Mouse (Mus musculus): ENCODE results near the gene Slc38a1.

DNA sequence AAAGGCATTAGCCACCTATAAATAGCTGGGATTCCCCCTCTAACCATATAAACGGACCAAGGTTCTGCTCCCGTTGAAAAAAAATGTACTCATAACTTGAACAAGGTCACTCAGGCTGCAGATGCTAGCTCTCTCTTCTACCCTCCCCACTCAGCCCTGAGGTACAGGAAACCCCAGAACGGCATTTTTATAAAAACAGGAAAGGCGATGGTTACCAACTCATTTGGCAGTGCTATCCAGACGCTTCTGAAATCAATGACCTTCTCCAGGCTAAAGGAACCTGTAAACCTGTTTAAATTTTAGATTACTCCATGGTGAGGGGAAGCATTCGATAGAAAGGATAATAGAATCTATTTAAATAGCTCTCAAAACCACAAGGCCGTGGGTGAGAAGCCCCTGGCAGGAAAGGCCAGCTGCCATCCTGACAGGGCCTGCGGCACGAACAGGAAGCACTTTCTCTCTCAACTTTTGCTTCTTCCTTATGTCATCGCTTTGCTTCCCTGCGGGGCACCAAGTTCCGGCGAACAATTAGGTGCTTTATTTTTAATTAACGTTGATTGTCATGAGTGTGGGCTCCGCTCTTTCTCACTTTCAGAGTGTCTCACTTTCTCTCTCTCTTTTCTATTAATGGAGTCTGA, 59.2 kb downstream of the Slc38a1 start:
- no peak for TF ChIP-seq MAFK (IDR thresholded peaks at IDR 0.05; ENCODE audit: insufficient replicate concordance, low read length)
- no peak for TF ChIP-seq ETS1 (conservative IDR thresholded peaks at IDR 0.05; ENCODE audit: low read depth, low read length)
- TF ChIP-seq MAX (IDR thresholded peaks at IDR 0.05; ENCODE audit: low read length): no peak
- no peak for TF ChIP-seq USF2 (conservative IDR thresholded peaks at IDR 0.05; ENCODE audit: low read depth, low read length)
- TF ChIP-seq TCF12 (IDR thresholded peaks at IDR 0.05; ENCODE audit: low read depth, low read length): no peak
- TF ChIP-seq ELF1 (IDR thresholded peaks at IDR 0.05; ENCODE audit: low read depth, low read length): no peak
- TF ChIP-seq POLR2A (IDR thresholded peaks at IDR 0.05; ENCODE audit: low read depth, low read length): no peak
- no peak for TF ChIP-seq RAD21 (IDR thresholded peaks at IDR 0.05; ENCODE audit: low read depth, low read length)
- TF ChIP-seq TBP (conservative IDR thresholded peaks at IDR 0.05; ENCODE audit: low read depth, low read length): no peak
- TF ChIP-seq CTCF (conservative IDR thresholded peaks at IDR 0.05 in 1 of 2, IDR thresholded peaks at IDR 0.05 in 1 of 2; ENCODE audit: low read depth in 2 of 2, low read length in 2 of 2): no peak
- no peak for TF ChIP-seq MXI1 (IDR thresholded peaks at IDR 0.05; ENCODE audit: low read depth, low read length)
- no peak for TF ChIP-seq EP300 (IDR thresholded peaks at IDR 0.05; ENCODE audit: low read length)
- no peak for TF ChIP-seq ZKSCAN1 (IDR thresholded peaks at IDR 0.05; ENCODE audit: borderline replicate concordance, low read depth, low read length)

All from CH12.LX (cell line).